Comparison of ENCODE assay signal across 8 mouse cellular contexts in genomic region chr7:118115533-118115876, GRCm38 (mm10). TPM values are rescaled to one million over a fixed set of nuclear protein-coding genes. Genes with fewer than 3 reads are reported as not detected.
DNase-seq lines count a peak whose midpoint lies in the region; ATAC-seq and TF ChIP-seq lines count a peak whose summit lies in the region.

No protein-coding gene starts in this region.

- under 1% methylated on average over 20 of the region's 20 CpGs for WGBS in heart, embryonic 13.5 days
- under 1% methylated on average over 20 of the region's 20 CpGs for WGBS in midbrain, embryonic 11.5 days

- peak; percentile 33; the same call in 1 of the 2 replicates for ATAC-seq in heart, embryonic 13.5 days (ENCODE audit: extremely low read depth, insufficient number of reproducible peaks, low FRiP score, low TSS enrichment)
- peak; percentile 11 to 20; a peak in 3 of 4 replicates for ATAC-seq in hematopoietic stem cell, adult 5-6 weeks (replicated peaks in 1 of 2; ENCODE audit: insufficient read depth in 1 of 2, low FRiP score in 2 of 2, low TSS enrichment in 1 of 2, low read depth in 1 of 2, poor library complexity in 2 of 2, severe bottlenecking in 2 of 2)
- no peak for ATAC-seq in midbrain, embryonic 11.5 days (ENCODE audit: low FRiP score)

- H3K36me3 ChIP-seq in heart, embryonic 13.5 days, result peaks cover 72% of the 10 kb centered on the region
- peaks cover 31 to 59% of the 10 kb centered on the region in 2 experiments for H3K36me3 ChIP-seq in MEL (ENCODE audit: control insufficient read depth in 1 of 2, insufficient read depth in 2 of 2, low read length in 2 of 2)
- H3K36me3 ChIP-seq in midbrain, embryonic 11.5 days (ENCODE audit: control insufficient read depth, insufficient read depth, low read length), result peaks cover 18% of the 10 kb centered on the region

- H3K9ac ChIP-seq in heart, embryonic 13.5 days, result peak overlapping the region; percentile 95
- peak overlapping the region; percentile 96 for H3K9ac ChIP-seq in MEL (ENCODE audit: control insufficient read depth, low read depth, low read length, poor library complexity, severe bottlenecking)
- H3K9ac ChIP-seq in midbrain, embryonic 11.5 days (ENCODE audit: low read length), result peak overlapping the region; percentile 98

- TF ChIP-seq POLR2A in MEL (IDR thresholded peaks at IDR 0.05; ENCODE audit: control insufficient read depth in 1 of 2, insufficient read depth in 1 of 2, low read depth in 1 of 2, low read length in 2 of 2, poor library complexity in 1 of 2), result no peak

- no peak for TF ChIP-seq EP300 in MEL (IDR thresholded peaks at IDR 0.05; ENCODE audit: low read depth in 1 of 2, low read length in 2 of 2)

- intact Hi-C loops in heart, postnatal 14 days (cut with DNase I), result no loop called here

- peak overlapping the region; percentile 86 for H3K4me3 ChIP-seq in heart, embryonic 13.5 days
- peak overlapping the region; percentile 72 to 95 for H3K4me3 ChIP-seq in MEL (ENCODE audit: control insufficient read depth in 1 of 2, insufficient read depth in 1 of 2, low read depth in 2 of 2, low read length in 2 of 2)
- H3K4me3 ChIP-seq in midbrain, embryonic 11.5 days (ENCODE audit: low read depth, low read length), result peak overlapping the region; percentile 87

- H3K4me2 ChIP-seq in heart, embryonic 13.5 days, result peak overlapping the region; percentile 98
- peak overlapping the region; percentile 62 for H3K4me2 ChIP-seq in midbrain, embryonic 11.5 days

- TF ChIP-seq RAD21 in MEL (IDR thresholded peaks at IDR 0.05; ENCODE audit: low read depth, low read length), result no peak

- H3K79me2 ChIP-seq in MEL (ENCODE audit: control insufficient read depth, insufficient read depth, low read length, poor library complexity), result peaks cover 57% of the 10 kb centered on the region

- no peak for DNase-seq in heart, postnatal 14 days
- no peak for DNase-seq in MEL (ENCODE audit: low read depth, low spot score)
- no peak for DNase-seq in midbrain, embryonic 11.5 days (ENCODE audit: low spot score, missing footprints)
- DNase-seq in right cerebral cortex, postnatal 36 days (ENCODE audit: low spot score in 2 of 2), result no peak
- DNase-seq in layer of hippocampus, adult 8-10 months (ENCODE audit: low spot score in 2 of 2), result no peak
- DNase-seq in cerebellum, postnatal 14 days, result no peak

- no peaks in the 10 kb centered on the region for H3K9me3 ChIP-seq in heart, embryonic 13.5 days
- no peaks in the 10 kb centered on the region for H3K9me3 ChIP-seq in MEL (replicated peaks; ENCODE audit: insufficient read depth, low read length)
- H3K9me3 ChIP-seq in midbrain, embryonic 11.5 days (ENCODE audit: control insufficient read depth, low read length), result no peaks in the 10 kb centered on the region

- TF ChIP-seq CTCF in MEL (IDR thresholded peaks at IDR 0.05 in 2 of 3, conservative IDR thresholded peaks at IDR 0.05 in 1 of 3; ENCODE audit: control insufficient read depth in 1 of 3, insufficient read depth in 1 of 3, low read depth in 2 of 3, low read length in 3 of 3, poor library complexity in 1 of 3, severe bottlenecking in 1 of 3), result no peak

- peaks cover 47% of the 10 kb centered on the region for H3K4me1 ChIP-seq in heart, embryonic 13.5 days
- peaks cover 15 to 30% of the 10 kb centered on the region in 2 experiments for H3K4me1 ChIP-seq in MEL (ENCODE audit: control insufficient read depth in 1 of 2, insufficient read depth in 2 of 2, low read length in 2 of 2)
- H3K4me1 ChIP-seq in midbrain, embryonic 11.5 days (ENCODE audit: control insufficient read depth, insufficient read depth, low read length), result peaks cover 11% of the 10 kb centered on the region

- peak overlapping the region; percentile 90 for H3K27ac ChIP-seq in heart, embryonic 13.5 days (replicated peaks)
- peak overlapping the region; percentile 80 for H3K27ac ChIP-seq in MEL (ENCODE audit: control insufficient read depth, low read depth, low read length)
- H3K27ac ChIP-seq in midbrain, embryonic 11.5 days (ENCODE audit: low read depth, low read length), result peak overlapping the region; percentile 60

- no peaks in the 10 kb centered on the region for H3K27me3 ChIP-seq in heart, embryonic 13.5 days (replicated peaks)
- no peaks in the 10 kb centered on the region for H3K27me3 ChIP-seq in MEL (ENCODE audit: control insufficient read depth in 1 of 2, insufficient read depth in 2 of 2, low read length in 2 of 2)
- H3K27me3 ChIP-seq in midbrain, embryonic 11.5 days (ENCODE audit: control insufficient read depth, insufficient read depth, low read length), result no peaks in the 10 kb centered on the region

TF ChIP-seq in MEL, 35 proteins besides CTCF, POLR2A, EP300 and RAD21:
- TF ChIP-seq MEF2A (IDR thresholded peaks at IDR 0.05; ENCODE audit: extremely low read depth, insufficient replicate concordance, low read depth, low read length, poor library complexity, severe bottlenecking) (no peak), USF1 (IDR thresholded peaks at IDR 0.05; ENCODE audit: low read depth, low read length) (no peak), POLR2AphosphoS2 (IDR thresholded peaks at IDR 0.05; ENCODE audit: low read length) (peak; percentile 46; the same call in 1 of the 2 replicates), ZMIZ1 (IDR thresholded peaks at IDR 0.05; ENCODE audit: low read depth, low read length) (no peak; the same call in 1 of the 2 replicates), MAX (IDR thresholded peaks at IDR 0.05; ENCODE audit: low read length) (no peak), MXI1 (IDR thresholded peaks at IDR 0.05; ENCODE audit: low read depth, low read length) (no peak), E2F4 (IDR thresholded peaks at IDR 0.05; ENCODE audit: borderline replicate concordance, low read depth, low read length) (no peak)

RNA-seq across cellular contexts. Expression of gene Rps15a, which starts 0.5 kb away (rescaled TPM):
- polyA plus RNA-seq in heart, embryonic 13.5 days (2015; fragmentation: Nextera tagmentation; extraction: Ambion mirVana), result 480 and 508 TPM in 2 replicates
- 100 to 1,000 TPM; 511 to 608 TPM for total RNA-seq in heart, postnatal 14 days (2021)
- total RNA-seq in MEL (2012; rRNA removed), result 2,275 and 2,420 TPM in 2 replicates
- 100 to 1,000 TPM in 1 of 2 experiments, not detected in 1; 589 TPM for polyA plus RNA-seq in MEL (2012; ENCODE audit: insufficient read depth in 1 of 2, insufficient read length in 2 of 2, low read depth in 1 of 2, low replicate concordance in 2 of 2, missing spikeins in 1 of 2)
- total RNA-seq in hematopoietic stem cell, adult 5-6 weeks (2017), result 696 and 1,494 TPM in 2 replicates
- 586 and 691 TPM in 2 replicates for polyA plus RNA-seq in midbrain, embryonic 11.5 days (2014; fragmentation: Nextera tagmentation; extraction: Ambion mirVana)
- total RNA-seq in layer of hippocampus, adult 8-10 months (2022), result 100 to 1,000 TPM; 348 to 468 (median 426) TPM

RNA-seq across cellular contexts. Expression of gene Arl6ip1, which starts 14.0 kb away (rescaled TPM):
- 319 and 368 TPM in 2 replicates for polyA plus RNA-seq in heart, embryonic 13.5 days (2015; fragmentation: Nextera tagmentation; extraction: Ambion mirVana)
- 10 to 100 TPM; 38.1 to 42.3 TPM for total RNA-seq in heart, postnatal 14 days (2021)
- 199 and 201 TPM in 2 replicates for total RNA-seq in MEL (2012; rRNA removed)
- polyA plus RNA-seq in MEL (2012; ENCODE audit: insufficient read depth in 1 of 2, insufficient read length in 2 of 2, low read depth in 1 of 2, low replicate concordance in 2 of 2, missing spikeins in 1 of 2), result 100 to 1,000 TPM in 1 of 2 experiments, 10 to 100 TPM in 1; 89.7 to 188 TPM
- total RNA-seq in hematopoietic stem cell, adult 5-6 weeks (2017), result 189 and 223 TPM in 2 replicates
- 494 and 501 TPM in 2 replicates for polyA plus RNA-seq in midbrain, embryonic 11.5 days (2014; fragmentation: Nextera tagmentation; extraction: Ambion mirVana)
- total RNA-seq in layer of hippocampus, adult 8-10 months (2022), result 100 to 1,000 TPM; 272 to 300 (median 282) TPM
